Mouse (Mus musculus) brain, embryonic 14.5 days (tissue): ENCODE measurements at regions not wholly inside any gene's neighbourhood (a gene's known extent, or its start where the extent isn't known, plus 50 kb on each side); places are given as distances from the start of the nearest gene placed in this dataset.
A peak's percentile ranks its signal among the peaks of the same experiment; 100 is the strongest.

ENCODE experiments used
- CTCF ChIP-seq: fragments of 200-500 bp; IDR thresholded peaks from 2 replicates; pipeline ENCODE4 v1.5.1; 2012; ENCODE audit warnings: inconsistent platforms, mild to moderate bottlenecking, moderate library complexity, borderline replicate concordance; ENCODE audit not compliant: insufficient read depth, insufficient read length; ENCODE audit errors: extremely low read depth
- POLR2A ChIP-seq: fragments of 200-500 bp; IDR thresholded peaks from 2 replicates; pipeline ENCODE4 v1.6.1; 2012; ENCODE audit warnings: mild to moderate bottlenecking, inconsistent platforms, borderline replicate concordance; ENCODE audit not compliant: poor library complexity, insufficient read depth, insufficient read length, severe bottlenecking; ENCODE audit errors: extremely low read depth

DNA sequence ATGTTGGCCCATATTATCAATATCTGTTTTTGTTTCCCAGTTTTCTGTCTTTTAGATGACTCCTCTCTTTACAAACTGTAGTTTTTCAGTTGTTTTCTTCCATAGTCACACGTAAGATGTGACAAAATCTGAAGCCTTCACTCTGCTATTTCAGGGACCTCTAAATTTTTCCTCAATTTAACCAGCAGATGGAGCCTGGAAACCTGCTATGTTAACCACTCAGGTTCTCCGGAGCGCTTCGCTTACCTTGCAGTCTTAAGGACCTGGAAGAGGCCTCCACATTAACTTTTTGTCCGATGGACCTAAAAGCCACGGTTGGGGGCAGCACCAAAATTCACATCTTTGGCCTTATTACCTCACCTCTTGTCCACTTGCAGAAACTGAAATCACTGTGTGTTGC is 248.4 kb downstream of the Papss1 start:
- TF ChIP-seq POLR2A (no peak), CTCF (peak; percentile 44; the same call in 1 of the 2 replicates)
